Mouse (Mus musculus): ENCODE results near the gene Efna5.

Efna5 gene

DNA sequence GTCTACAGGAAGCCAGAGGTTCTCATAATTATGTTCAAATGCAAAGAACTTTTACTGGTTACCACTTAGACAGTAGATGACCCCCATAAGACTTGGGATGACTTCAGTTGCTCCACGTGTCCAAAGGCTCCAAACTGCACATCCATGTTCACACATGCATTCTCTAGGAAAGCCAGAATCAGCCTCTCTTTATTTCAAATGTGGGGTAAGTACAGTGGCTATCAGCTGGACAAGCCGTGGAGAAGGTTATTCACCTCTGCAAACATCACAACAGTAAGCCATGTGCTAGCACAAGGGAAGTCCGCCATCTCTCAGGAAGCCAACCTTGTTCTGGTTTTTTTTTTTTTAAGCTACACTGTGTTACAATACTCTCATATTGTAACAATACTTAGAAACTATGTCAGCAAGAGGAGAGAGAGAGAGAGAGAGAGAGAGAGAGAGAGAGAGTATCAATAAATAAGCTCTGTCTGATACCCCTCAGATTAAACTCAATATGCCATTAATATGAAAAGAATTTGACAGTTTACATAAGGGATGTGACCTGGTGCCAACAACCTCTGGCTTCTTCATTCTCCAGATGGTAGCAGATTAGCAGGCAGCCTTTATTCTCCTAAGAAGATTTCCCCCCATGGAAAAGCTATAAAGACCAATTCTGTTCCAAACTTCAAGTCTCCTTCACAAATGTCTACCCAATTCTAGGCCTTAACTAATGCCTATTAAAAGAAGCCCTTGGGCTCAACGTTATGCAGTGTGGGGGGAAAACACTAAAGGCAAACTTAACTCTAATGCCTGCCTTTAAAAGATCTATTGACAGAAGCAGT, 95.1 kb downstream of the Efna5 start:
- DNase-seq = no peak

DNA sequence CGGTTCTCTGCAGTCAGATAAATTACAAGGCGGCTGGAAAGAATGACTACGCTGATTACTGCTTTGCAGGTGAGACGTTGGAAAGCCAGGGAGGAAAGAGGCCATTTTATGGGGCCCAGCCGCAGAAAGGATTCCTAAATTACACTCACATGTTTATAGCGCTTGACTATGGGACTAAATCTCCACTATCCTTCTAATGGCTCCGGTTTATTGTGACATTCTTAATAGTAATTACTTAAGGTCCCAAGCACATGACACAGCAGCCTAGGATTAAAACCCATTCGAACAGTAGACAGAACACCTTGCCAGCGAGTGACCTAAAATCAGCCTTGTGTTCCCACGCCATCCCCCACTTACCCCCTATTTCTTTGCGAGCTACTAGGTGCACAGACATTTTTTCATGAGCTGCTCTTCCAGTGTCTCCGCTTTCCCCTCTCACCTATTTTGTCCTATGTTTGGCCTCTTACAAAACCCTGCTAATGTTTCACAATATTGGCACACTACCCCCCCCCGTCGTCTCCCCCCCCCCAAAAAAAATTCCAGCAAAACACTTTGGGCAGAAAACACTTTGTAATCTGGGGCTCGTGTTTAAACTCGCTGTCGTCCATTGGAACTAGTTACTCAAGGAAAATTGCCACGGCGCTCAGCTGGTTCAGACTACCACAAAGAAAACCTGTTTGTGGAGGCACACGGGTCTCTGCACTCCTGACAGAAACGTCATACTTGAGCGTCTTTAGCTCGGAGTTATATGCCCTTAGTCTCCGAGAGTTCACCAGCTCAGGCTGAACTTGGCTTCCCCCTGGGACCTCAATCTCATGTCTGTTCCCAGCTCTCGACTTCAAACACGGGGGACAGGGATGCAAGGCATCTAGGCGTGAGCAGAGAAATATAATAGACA, 96.6 kb downstream of the Efna5 start:
- DNase-seq = peak; percentile 28

DNA sequence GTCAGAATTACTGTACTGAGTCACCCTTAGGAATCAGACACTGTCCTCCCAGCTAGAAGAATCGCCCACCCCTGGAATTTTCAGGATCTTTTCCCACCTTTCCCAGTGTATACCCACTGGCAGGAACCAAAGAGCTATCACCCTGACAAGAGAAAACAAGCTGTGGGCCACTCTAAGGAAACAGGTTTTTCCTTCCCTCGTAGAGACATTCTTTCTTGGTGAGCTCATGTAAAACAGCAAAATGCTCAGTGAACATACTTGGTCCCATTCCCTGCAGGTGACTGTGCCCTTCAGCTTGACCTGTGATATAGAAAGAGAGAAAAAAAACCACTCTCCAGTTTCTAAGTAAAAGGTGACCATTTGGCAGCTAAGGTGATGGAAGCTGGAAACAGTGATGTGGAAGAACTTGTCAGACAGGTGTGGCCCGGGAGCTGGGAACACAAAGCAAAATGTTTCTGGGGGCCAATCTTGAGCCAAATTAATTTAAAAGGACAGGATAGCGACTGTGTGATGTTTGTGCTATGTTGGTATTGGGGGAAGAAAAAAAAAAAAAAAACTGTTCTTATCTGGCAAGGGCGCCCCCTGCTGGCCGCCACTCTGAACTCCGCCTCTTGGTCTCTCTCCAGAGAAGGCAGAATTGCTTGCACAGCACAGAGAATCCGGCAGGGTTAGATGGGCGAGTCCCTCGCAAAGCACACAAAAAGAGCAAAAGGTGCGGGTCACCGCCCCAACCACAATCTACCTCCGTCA, 97.4 kb downstream of the Efna5 start:
- DNase-seq = peak; percentile 90

DNA sequence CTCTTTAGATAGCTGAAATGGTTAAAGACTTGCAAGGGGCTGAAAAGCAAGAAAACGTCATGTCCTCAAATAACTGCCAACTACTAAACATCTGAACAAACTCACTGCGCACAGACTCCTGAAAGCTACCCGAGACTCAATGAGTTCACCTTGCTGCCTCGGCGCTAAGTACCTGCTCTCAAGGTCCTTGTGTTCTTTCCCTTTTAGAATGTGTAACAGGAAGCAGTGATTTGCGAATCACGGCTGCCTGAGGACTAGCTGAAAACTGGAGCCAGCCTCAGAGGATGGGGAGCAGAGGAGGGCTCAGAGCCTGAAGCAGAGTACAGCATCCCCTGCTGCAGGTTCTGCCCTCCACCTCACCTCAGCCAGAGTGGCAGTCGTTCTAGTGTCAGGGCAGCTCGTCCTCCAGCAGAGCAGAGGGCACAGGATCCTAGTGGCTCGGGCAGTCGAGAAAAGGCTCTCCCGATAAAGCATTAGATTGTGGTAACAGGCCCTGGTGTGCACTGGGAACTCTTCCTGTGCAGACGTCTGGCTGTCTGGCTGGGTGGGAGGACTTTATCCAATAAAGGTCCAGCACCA, 98.2 kb downstream of the Efna5 start:
- no peak for DNase-seq

DNA sequence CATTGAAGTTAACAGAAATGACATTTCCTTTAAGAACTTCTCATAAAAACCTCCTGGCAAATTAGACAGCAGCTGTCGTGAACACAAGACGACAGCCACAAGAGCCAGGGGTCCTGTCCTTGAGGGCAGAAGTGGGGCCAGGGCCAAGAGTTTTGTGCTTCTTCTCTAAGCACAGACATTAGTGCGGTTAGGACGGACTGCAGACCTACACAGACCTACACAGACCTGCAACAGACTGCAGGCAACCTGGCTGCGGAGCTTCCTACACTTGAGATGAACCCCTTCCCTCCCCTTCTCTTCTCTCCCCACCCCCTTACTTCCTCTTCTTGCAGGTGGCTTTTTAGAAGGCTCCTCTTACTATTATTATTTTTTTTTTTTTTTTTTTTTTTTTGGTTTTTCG, 100.0 kb downstream of the Efna5 start:
- peak; percentile 28 for DNase-seq

DNA sequence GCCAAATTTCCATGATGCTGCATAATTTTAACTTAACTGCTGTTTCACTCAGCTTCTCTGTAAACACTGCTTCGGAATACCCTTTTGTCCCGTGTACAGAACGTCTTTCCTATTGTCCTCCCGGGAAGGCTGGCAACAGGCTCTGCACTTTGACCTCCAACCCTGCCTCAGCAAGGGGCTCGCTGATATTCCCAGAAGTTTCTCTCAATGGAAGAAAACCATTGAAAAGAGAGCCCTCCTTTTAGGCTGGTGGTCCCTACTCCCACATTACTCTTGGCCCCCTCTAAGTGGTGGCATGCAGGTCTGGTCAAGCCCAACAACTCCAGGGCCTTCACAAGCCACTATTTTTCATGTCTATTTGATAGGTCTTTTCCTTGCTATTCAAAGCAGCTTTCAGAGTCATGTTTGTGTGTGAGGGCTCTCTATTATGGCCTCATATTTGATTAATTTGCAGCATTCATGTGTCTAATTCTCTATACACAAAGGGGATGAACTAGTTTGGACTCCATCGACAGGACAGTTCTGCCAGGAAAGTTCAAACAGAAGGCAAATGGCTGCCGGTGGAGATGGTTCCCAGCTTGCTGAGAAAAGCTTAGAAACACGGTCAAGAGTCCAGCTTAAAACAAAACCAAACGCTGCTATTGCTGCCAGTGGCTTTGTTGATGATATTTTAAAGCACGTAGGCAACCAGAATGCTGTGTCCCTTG, 103.1 kb downstream of the Efna5 start:
- DNase-seq = peak; percentile 36

DNA sequence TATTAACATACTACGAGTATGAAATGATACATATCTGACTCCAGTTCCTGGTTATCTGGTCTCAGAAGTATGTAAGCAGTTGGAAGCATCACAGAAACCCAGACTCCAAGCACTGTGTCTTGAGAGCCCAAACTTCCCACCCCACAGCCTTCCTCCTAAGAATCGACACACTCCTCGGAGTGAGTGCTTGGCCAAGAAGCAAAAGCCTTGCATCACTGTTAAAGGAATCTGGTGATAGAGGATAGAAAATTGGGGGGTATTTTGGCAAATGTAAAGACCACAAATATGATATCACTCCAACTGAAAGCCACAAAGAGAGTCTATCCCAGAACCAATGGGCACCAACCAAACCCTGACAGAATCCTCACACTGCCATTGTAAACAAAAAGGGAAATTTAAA, 104.4 kb downstream of the Efna5 start:
- no peak for DNase-seq

DNA sequence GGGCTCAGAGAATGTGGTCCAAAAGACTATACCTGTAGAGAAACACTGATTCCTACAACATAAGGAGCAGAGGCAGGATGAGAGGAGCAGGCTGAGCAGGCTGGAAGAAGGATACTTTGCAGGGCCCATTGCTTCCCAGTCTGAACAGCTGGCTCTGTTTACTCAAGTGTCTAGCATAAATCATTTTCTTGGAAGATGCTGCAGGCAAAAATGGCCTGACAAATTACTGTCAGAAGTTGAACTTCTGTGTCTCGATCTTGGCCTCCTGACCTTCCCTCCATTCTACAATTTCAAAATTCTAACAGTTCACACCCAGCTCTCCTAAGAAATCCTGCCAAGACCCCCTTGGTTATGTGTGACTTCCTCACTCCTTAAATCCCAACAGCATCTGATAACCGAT, 105.1 kb downstream of the Efna5 start:
- DNase-seq = peak; percentile 61

DNA sequence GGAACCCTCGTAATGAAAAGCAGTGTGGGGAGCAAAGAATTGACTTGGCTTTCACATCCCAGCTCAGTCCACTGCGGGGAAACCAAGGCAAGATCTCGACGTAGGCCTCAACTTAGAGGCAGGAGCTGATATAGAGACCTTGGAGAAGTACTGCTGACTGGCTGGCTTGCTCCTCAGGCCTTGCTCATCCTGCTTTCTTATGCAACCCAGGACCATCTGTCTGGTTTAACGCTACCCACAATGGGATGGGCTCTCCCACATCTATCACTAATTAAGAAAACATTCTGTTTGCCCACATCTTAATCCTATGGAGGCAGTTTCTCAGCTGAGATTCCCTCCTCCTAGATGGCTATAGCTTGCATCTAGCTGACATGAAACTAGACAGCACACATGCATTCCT, 105.7 kb downstream of the Efna5 start:
- no peak for DNase-seq

DNA sequence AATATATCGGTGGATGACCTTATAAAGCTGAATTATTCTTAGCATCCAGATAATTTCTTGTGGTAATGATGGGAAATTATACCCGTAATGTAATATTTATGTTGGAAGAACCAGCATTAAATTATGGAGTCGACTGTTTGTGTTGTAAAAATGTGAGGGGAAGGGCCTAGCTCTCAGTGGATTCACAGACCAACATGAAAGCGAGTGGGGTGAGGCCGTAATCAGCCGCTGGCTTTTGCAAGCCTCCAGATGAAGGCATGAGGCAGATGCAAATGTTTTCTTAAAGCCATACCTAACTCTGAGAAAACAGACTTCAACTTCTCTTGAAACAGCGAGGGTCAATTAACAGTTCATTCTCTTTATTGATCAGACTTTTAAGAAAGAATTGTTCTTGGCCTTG, 106.4 kb downstream of the Efna5 start:
- no peak for DNase-seq

DNA sequence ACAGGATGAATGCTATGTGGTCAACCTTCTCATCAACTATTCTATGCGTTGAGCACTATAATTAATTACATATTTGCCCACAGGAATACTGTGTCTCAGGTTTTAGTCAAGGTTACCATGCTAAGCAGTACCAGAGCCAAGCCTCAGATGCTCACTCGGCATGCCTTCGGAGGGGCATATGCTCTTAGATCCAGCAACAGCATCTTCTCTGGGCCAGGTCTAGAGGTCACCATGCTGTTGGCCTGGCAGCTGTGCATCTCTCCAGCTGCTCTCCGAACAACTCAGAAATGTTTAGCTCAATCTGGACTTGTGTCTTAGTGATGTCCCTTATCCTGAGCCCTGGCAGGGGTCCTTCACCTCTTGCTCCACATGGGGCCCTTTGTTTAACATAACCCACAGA, 114.4 kb downstream of the Efna5 start:
- no peak for DNase-seq

DNA sequence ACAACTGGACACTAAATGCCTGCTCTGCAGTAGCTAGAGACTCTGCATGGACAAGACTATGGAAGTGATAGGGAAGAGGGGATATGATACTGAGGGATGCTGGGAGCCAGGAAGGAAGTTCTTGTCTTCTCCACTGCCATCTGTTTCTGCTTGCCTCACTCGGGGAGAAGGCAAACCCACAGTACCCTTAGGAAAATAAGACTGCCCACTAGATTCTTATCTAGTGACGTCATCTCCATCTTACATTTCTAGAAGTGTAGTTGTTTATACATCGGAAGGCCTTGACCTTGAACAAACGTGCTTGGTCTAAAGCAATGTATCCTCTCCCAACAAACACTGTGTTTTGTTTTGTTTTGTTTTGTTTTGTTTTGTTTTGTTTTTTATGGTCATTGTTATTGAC, 116.0 kb downstream of the Efna5 start:
- no peak for DNase-seq

DNA sequence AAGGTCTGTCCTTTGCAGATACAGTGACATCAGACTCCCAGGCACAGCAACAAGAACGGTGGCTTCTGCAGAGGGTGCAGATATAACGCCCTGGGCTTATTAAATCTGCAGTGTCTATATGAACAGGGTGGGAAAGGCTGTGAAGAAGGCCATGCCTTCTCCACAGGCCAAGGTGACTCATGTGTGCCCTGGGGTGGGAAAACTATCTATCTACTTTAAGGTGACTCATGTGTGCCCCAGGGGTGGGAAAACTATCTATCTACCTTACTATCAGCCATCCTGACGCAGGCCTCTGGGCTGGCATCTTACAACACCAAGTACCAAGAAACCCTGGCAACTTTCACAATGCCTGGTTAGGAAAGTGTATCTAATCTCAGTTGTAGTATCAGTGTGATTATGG, 124.2 kb downstream of the Efna5 start:
- DNase-seq = no peak

DNA sequence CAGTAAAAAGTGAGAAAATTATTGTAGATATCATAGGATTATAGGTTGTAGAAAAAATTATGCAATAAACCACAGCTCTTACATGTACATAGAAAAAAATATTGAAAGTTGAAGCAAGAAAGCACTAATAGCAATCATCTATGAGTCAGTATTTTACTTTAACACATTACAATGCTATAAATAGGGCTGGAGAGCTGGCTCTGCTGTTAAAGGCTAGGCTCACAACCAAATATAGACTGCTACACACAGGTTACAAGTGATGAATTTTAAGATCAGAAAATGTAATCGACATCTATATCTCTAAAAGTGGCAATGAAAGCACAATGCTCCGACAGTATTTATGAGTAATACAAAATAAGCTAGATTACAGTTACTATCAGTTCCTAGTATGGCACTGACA, 125.5 kb downstream of the Efna5 start:
- DNase-seq = no peak

DNA sequence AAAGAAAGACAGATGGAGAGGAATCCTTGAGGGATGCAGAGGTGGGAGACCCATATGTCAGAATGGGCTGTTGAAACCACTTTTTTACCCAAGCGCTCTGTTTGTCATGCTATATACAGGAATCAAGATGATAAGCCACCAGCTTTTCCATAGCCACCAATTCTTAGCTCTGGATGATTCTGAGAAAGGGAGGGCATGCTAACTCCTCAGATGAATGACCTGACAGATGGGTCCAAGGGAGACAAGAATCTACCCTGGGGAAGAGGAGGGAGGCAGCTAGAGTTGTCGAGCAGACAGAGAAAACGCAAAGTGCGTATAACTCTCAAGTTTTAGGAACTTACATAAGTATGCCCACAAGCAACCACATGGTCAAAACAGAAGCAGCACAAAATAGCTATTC, 126.5 kb downstream of the Efna5 start:
- no peak for DNase-seq

DNA sequence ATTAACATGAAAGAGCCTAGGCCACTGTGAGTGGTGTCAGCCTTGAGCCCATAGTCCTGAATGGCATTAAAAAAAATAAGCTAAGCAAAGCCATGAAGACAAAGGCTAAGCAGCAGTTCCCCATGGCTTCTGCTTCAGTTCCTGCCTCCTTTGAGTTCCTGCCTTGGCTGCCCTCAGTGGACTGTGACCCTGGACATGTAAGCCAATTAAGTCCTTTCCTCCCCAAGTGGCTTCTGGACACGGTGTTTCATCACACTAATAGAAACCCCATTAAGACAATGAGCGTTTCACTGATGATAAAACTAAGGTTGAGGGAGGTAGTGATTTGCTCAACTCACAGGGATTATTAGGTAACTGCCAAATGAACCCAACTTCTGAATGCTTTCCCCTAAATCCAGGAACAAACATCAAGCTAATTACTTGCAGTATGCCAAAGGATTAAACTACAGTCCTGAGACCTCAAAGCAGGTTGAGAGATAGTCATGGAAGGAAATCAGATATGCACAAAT, 128.7 kb downstream of the Efna5 start:
- no peak for DNase-seq

DNA sequence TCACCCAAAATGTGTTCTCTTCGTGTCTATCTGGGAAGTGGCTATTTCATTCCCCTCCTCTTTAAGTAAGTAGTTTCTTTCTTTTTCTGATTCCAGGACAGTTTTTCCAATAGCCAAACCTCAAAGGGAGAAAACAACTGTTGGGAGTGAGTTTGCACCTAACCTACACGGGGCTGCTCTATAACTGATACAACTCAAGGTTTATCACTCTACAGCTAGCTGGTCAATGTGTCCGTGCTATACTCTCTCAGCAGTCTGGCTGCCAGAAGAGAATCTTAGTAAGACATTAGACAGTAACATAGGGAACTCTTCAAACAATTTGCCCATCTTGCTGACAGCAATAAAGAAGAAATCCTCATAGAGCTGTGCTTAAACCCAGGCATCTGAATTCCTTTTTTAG, 130.5 kb downstream of the Efna5 start:
- DNase-seq = no peak

DNA sequence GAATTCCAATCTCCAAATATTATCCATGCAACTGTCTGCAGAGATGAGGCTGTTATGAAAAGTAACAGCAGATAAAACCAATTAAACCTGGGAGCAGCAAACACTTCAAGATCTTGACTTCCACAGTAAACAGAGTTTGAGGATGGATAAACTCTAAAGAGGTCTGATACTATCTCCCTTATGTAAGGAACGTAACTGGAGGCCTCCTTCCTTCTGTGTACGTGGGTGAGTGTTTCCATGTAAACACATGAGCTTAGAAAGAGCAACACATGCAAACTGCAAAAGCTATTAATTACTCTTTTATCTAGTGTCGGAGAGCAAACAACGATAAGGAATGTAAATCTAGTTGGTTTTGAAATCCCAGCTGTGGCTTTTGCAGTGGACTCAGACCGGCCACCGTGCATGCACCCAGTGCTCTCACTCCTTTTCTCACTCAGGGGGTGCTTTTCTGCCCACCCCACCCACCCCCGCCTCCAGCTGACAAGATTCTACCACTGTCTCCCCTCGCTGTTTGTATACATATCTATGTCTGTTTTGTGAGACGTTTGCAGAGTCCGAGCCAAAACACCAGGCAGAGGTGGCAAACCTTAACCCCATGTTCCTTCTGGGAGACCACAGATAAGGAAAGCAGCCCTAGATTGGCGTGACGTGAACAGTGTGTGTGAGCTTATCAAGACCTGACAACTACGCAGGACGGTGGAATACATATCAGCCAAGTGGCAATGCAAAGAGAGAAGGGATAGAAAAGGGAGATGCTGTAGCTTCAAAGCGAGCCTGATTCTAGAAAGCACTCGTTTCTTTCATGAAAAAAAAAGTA, 132.1 kb downstream of the Efna5 start:
- no peak for DNase-seq

DNA sequence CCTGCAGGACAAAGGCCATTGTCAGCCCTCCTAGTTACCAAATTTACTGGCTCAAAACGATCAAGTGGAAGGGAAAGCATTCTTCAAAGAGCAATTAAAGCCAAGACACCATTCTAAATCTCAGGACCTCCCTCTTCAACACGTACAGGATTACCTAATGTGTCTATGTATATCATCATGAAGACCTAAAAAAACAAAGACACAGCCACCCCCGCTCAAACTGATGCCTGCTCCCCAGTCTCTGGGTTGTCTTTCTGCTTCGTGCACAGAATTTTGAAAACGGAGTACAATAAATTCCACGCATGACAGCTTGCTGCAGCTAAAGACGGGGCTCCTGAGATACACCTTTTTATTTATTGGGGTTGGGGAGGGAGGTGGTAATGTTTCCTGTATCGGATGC, 133.7 kb downstream of the Efna5 start:
- DNase-seq = no peak

DNA sequence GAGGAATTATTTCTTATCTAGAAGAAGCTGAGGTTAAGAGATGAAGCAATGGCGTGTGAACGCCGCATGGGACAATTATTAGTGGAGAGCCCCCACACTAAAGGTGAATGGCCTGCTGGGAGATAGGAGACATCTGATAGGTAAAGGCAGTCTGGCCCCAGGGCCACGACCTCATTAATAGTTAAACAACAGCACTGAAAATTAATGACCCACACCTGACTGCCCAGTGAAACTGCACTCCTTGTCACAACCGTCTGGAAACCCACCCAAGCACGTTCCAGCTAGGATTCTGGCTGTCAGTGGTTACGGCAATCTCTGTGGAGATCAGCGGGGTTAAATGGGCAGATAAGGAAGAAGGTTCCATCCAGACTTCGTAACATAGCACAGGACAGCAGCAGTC, 134.3 kb downstream of the Efna5 start:
- DNase-seq = no peak

DNA sequence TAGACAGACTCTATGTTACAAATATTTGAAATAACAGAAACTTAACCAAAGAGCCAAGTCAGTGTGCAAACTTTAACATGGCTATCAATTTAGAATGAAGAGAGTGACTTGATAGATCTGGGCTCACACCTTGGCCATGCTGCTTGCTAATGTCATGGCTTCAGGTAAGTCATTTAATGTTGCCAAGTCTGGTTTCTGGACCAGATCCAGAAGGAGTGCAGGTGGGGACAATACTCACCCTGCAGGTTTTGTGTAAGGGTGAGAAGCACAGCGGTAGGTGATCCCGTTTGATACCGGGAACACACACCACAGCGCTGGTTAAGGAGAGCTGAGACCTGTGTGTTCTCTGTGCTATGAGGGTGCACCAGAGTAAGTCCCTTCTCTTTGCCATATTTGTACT, 135.8 kb downstream of the Efna5 start:
- DNase-seq = no peak
